Mouse (Mus musculus): ENCODE data around the gene Brf1.

Gene Brf1

DNA sequence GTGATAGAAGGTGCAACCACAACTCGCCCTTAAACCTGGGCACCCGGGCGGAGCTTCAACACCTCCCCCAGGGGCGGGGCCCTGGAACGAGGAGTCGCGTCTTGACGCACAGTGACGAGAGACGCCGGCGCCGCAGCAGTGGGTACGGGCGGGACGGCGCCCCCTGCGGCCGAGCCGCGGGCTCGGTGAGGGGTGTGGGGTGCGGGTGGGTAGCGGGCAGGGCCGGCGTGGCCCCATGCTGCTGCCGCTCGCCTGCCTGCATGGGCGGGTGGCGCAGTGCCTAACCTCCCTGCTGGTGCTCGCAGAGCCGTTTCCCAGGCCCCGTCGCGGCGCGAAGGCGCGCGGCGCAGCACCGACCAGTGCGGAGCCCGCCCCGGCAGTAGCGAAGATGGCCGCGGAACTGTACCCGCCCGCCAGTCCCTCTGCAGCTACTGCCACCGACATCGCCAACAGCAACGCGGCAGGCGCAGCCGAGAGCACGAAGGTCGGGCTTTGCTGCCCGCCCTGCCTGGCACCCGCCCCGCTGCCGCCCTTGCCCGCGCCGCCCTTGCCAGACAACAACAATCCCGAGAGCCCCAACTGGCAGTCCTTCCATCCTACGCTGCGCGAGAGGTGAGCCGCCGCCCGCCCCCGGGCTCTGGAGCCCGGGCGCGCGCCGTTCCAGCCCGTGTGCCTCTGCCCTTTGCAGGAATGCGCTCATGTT lies 24.0 kb downstream of the Brf1 start, which contains the start of gene Btbd6:
Gene Btbd6 (plus strand): TSS at position 112 of the 703 bp plus-strand sequence.
- peak; percentile 63 for DNase-seq (ENCODE audit: low spot score)

DNA sequence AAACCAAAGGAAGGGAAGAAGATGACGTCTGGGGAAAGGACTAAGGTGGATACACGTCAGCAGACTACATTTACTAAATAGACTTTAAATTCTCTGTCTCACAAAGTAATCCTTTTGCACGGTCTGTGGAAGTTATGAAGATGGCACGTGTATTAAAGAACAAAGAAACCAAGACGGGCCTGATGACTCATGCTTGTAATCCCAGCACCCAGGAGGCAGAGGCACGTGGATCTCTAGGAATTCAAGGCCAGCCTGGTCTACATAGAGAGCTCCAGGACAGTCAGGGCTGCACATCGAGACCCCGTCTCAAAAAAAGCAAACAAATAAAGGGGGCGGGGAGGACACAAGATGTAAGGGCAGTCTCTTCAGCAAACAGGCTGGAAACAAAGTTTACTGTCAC lies 25.8 kb downstream of the Brf1 start:
- DNase-seq (ENCODE audit: low spot score), result no peak

DNA sequence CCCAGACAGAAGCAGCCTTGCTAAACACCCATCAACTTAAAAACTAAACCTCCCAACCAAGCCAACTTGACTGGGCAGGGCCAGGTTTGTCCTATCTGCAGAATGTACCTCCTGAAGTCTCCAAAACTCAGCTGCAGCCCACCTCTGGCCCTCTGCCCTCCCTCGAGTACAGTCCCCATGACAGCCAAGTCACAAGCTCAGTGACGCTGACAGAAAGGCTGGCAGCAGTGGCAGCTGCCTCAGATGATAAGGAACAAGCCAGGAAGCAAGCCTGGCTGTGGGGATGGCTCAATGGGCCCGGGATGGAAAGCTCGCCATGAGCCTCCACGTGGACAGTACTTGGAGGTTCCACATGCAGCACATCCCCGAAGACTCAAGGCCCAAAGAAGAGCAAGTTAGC lies 30.9 kb downstream of the Brf1 start:
- DNase-seq (ENCODE audit: low spot score), result no peak

DNA sequence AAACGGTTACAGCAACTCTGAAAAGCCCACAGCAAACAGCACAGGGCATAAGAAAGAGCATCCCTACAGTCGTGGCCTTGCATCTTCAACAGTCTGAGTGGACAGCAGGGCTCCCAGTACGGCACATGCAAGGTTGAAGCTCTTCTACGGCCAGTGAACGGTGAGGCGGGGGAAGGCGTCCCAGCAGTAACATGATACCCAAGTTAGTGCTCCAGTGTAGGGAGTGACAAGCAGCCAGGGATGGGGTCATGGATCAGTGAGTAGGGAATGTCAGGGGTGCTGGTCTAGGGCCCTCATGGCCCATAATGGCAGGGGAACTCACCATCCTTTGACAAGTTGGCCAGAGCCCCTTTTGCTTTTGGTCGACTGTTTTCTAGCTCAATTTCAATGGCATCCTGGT lies 31.6 kb downstream of the Brf1 start:
- no peak for DNase-seq (ENCODE audit: low spot score)

DNA sequence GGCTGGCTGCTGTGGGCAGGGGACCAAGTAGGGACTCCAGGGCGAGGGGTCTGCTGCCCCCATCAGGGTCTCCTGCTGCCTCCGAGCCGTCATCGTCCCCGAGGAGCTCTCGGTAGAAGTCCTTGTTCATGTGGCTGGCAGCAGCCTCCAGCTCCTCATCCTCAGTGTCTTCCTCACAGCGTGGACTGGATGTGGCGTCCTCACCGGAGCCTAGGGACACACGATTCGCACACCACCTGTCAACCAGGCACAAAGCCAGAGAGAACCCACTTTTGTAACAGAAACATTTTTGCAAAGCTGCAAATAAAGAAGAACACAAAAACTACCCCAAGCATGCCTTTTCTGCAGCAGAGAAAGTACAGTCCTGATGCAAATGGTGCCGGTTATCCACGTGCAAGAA lies 34.7 kb downstream of the Brf1 start:
- no peak for DNase-seq (ENCODE audit: low spot score)

DNA sequence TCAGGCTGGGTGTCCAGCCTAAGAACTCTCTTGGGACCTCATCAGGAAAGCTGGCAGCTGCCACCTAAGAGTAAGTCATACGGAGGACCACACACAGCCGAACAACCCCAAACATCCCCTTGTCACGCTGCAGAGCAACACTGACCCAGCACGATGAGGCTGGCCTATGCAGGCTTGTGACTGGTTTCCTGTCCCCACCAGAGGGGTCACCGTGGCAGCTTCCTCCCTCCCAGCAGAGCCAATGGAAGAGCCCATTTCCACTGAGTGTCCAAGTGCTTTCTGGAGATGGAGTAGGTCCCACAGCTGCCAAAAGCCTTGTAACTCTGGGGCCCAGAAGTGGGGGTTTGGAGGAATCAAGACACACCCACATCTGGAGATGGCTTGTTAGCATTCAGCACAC lies 38.6 kb downstream of the Brf1 start:
- no peak for DNase-seq (ENCODE audit: low spot score)

DNA sequence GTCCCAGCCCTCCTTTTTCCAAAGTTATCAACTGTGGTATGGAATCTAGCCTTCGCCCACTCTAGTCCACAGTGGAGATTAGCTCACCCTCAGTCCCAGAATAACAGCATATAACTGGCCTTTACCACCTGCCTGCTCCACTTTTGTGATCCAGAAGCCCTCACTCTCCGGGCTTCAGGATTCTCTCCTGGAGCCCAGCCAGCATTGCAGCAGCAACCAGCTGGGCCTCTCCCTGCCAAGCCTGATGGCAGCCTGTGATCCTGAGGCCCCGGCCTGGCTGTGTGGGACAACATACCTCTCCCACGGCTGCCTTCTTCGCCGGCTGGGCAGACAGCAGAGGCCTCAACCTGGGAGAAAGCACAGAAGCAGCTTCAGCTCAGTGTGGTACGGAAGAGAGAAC lies 39.1 kb downstream of the Brf1 start:
- DNase-seq (ENCODE audit: low spot score), result no peak

DNA sequence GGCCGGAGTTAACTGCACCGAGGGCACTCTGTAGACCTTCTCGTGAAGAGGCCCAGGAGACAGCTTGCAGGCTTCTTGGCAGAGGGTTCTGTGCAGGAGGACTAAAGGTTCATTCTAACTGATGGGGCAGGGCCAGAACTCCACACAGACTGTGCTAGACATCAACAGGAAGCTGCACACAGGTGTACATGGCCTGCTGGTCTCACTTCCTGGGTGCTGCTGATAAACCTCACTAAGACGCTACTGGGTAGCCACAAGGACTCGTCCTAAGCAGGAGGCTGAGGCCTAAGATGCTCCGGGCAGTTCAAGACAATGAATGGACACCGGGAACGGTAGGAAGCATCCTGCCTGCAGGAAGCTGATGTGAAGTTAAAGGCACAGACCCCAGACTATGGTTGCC lies 41.1 kb downstream of the Brf1 start:
- no peak for DNase-seq (ENCODE audit: low spot score)

DNA sequence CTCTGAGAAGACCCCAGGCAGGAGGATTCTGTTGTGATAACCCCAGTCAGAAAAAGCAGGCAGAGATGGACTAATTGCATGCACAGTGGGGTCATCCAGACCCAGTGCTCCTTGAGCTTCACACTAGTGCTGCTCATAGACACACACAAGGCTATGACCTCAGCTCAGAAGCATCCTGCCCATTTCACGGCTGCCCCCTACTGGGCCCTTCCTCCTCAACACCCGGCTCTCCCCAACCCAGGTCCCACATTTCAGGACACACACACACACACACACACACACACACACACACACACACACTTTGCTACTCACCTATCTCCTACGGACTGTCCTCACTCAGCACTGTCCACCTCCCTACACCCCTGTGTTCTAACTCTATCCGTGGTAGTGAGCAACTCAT lies 42.2 kb downstream of the Brf1 start:
- no peak for DNase-seq (ENCODE audit: low spot score)

DNA sequence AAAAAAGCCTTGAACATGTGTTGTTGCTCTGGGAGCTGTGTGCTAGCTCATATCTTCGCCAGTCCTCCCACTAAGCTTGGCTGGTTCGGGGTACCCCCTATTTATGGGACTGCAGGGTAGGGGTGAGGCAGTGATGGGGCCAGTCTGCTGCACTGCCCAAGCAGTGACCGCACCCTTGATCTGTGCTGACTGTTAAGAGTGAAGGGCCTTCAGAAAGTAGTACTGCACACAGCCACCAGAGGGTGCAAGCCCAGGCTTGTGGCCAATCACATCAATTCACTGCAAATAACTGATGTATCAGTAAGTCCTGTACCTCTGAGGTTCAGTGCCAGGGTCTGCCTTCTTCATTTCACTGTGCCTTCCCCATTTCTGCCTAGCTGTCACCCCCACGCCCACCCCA lies 44.7 kb downstream of the Brf1 start:
- DNase-seq (ENCODE audit: low spot score), result peak; percentile 60

DNA sequence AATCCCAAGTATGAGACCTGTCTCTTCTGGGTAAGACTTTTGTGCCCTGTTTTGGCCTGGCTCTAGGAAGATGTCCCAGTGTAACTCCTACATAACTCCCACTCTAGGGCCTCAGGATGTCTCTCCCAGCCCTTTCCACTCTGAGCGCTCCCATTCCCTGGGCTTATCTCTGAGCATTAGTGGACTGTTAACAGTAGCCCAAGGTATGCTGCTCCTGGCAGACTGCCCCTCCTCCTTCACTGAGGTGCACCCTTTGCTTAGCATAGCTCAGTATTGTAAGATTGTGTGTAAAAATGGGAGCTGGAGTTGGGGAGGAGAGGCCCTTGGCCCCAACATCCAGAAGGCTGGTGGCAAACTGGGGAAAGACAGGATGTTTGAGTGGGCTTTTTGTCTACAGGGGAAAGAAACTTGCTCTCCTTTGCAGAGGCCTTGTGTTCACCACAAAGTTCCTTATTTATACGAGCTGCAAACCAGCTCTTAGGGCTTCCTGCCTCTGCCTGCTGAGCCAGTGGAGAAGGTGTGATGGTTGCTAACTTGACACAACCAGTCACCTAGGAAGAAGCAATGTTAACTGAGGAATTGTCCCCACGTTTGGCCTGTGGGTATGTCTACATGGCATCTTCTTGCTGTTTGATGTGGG lies 47.5 kb downstream of the Brf1 start:
- no peak for DNase-seq (ENCODE audit: low spot score)

DNA sequence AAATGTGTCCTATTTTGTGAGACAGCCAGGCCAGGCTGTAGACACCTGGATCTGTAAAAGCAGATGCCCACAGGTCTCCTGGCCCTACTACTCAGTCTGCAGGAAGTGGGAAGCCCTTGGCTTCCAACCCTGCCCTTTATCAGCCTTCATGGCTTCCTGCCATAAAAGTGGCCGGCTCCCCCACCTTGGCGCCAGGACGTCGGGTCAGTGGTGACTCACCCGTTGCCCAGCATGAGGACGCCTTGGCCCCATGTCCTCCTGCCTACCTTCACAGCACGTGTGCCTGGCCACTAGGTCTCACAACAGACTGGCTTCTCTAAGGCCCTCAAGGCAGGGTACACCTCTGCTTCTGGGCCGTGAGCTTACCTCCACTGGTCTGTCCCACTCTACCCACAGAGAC lies 48.1 kb downstream of the Brf1 start:
- no peak for DNase-seq (ENCODE audit: low spot score)

DNA sequence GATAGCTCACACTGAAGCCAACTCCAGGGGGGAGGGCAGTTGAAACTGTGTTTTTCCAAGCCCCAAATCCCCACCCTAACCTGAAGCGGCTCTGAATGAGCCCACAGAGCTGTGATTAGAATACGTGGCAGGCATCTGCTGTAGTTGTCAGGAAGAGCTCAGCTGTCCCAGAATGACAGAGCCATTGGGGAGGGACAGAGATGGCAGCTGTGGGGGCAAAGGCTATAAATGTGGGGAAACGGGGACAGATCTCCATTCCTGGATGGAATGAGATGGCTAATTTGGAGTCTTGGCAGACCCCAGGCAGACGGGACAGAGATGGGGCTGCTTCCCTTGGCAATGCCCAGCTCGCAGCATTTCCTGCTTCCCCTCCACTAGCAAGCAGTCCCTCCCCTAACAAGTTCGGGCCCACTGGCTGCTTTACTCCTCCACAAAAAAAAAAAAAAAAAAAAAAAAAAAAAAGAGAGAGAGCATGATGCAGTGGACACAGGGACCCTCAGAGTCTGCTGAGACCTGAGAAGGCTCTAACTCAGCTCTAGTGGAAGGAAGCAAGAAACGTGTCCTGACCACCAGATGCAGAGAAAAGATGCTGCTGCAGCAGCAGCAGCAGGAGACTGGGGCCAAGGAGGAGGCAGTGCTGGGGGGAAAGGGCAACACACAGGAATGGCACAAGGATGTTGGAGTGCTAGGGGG lies 49.2 kb downstream of the Brf1 start:
- DNase-seq (ENCODE audit: low spot score), result no peak

DNA sequence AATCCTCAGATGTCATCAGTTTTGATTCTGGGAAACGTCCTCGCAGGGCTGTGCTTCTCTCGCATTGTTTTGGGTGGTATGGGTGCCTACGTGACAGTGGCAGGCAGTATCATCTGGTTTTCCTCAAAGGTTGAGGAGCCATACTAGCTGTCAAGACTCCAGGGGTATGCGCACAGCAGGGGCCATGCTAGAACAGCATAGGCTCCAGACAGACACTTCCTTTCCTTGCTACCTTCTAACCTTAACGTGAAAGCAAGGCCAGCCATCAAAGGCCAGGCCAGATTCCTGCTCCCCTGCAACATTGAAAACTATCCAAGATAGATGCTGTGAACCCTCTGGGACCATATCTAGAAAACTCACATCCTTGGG lies 49.8 kb downstream of the Brf1 start:
- no peak for DNase-seq (ENCODE audit: low spot score)

DNA sequence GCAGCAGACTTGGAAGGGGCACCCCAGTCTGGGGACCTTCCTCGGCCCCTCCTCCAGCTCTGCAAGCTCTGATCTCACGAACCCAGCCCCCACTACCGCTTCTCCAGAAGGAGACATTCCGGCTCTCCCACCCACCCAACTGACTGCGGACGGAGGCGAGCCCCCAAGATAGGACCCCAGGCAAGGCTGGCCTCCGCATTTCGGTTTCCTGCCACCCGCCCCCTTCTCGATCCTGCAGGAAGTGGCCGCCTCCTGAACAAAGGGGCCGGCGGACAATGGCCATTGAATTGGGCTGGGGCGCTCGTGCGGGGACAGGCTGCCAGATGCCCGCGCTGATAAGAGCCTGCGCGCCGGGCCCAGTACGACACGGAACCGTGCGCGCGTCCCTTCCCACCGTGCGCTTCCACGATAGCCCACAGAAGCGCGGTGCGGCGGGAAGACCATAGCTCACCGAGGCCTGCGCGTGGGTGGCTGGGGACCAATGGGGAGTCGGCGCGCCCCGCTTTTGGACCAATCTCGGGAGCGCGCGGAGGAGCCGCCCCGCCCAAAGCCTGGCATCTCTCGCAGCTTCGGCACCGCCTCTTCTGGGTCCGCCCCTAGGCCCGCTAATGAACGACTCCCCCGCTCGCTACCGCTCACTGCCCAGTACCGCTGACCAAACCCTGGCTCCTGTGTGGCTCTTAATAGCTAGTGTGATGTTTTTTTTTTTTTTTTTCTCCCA lies 50.3 kb downstream of the Brf1 start:
- peak; percentile 66 for DNase-seq (ENCODE audit: low spot score)

DNA sequence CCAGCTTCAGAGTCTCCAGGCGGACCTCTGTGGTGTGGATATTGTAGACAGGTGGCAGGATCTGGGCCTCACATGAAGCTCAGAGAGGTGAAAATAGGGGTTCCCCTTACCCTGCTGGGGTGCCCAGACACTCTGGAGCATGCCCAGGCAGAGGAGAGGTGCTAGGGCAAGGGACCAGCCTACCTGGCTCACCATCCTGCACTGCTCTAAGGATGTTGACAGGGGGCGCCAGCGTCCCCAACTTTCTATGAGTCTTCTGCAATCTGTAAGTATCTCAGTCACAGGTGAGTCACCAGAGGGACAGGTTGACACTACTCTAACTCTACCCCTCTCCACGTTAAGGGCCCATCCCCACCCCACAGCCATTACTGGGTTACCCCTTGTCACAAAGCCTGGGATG lies 53.2 kb downstream of the Brf1 start:
- no peak for DNase-seq (ENCODE audit: low spot score)

DNA sequence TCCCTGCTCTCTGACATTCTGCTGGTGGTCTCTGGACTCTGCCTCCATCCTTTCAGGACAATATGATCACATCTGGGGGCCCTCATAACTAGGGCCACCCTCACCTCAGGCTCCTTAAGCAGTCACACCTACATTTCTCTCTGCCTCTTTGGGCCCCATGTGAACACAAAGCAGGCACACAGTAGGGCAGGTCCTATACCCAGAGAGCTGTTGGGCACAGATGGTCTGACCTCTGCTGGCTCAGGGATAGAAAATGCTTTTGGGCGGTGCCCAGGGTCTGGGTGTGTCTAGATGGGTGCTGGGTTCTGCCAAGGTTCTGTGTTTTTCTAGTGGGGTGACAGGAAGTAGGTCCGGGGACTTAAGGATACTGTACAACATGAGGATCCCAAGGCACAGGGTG lies 56.8 kb downstream of the Brf1 start:
- no peak for DNase-seq (ENCODE audit: low spot score)

DNA sequence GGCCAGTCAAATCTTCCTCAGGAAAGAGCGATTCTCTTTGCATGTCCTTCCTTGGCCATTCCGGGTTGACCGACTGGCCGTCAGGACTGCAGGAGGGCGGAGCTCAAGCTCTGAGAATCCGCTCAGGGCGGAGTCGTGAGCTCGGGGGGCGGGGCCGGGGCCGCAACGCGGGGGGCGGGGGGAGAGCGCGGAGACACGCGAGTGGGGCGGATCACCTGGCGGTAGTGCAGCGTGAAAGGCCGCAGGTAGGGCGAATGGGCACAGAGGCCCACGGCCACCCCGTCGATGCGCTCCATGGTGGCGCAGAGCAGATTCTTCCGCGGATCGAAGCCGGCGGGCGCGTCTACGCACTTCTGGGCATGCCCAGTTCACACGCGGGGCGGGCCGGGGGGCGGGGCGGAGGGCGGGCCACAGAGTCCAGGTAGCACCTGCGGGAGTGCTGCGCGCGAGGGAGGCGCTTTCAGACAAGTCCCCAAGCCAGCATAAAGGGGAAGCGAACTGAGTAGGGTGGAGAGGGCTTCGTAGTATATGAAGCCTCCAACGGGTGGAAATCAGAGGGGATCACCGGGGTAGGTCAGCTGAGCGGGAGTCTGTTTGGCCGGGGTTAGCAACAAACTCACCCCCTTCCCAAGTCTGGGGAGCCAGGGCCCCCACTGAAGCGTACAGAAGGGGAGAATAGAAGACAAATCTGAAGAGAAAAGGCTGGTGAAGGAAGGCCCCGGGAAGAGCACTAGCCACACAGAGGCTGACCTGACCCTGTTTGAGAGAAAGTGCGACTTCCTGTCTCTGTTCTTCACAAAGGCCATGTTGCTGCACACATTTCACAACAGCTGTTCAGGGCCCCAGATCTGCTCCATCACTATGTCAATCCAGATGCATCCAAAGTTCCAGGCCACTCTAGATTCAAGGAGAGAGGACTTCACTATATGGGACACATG lies 58.5 kb downstream of the Brf1 start, which contains the start of gene Nudt14:
Gene Nudt14 (minus strand): TSS at position 349 of the 938 bp plus-strand sequence.
- peak; percentile 65 for DNase-seq (ENCODE audit: low spot score)

DNA sequence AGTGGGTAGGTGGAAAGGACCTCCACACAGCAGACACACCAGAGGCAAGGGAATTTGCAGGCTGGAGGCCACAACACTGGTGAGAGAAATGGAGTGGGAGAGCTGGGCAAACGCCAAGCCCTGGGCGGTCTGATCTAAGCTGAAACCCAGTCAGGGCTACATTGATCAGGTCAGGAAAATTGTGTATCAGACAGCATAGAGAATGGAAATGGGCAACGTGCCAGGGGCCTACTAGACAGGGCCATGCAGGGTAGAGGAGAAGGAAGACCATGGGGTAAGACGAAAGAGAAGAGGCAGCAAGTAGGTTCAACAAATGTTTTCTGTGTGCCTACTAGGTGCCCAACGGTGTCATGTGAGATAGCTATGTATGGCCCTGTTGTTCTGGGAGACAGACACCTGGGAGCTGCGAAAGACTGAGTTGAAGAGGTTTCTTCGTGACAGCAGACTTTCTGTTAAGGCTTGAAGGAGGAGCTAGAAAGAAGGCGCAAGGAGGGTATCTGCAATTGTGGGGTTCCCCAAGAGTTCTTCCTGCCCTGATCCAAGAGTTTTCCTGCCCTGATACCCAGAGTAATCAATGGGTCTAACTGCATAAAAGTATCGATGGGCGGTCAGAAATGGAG lies 59.2 kb downstream of the Brf1 start:
- DNase-seq (ENCODE audit: low spot score), result no peak

DNA sequence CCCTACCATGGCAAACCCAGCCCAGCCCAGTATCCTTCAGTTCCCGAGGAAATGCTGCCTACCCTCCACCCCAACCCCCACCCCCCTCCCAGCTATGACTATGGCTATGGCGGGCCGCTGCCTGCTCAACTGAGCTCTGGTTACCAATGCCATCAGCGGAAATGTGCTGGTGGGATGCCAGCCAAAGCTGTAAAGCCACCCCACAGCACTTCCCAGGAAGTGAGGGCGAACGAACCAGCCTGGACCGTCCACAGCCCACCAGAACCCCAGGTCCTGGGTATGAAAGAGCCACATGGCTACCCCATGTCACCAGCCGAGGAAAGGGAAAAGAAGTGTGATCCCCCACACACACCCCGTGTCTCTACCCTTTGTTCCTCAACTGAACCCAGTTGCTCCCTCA lies 59.8 kb downstream of the Brf1 start:
- DNase-seq (ENCODE audit: low spot score), result no peak

DNA sequence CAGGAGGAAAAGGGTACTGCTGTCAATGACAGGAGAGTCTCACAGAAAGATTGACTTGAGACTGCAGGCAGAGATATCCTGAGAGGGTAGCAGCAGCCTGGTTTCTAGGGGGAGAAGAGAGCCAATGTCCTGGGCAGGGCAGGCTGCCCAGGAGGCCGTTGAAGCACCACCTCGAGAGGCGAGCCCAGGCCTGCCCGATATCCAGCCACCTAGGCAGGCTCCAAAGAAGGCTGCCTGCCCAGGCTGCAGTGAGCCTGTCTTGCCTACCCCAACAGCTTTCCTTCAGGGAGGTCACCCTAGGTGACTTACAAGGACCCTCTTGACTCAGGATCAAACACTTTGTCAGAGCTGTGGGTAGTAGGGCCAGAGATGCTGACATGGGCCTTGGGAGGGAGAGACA lies 60.3 kb downstream of the Brf1 start:
- DNase-seq (ENCODE audit: low spot score), result no peak
